Mouse (Mus musculus) lung, postnatal 36 days (tissue): ENCODE results near the gene Zfp786.

Experiments used
- DNase-seq: peaks from one replicate; pipeline ENCODE4 v3.0.0; 2022; ENCODE audit warnings: mixed read lengths

Zfp786 gene

GRCm38 (mm10) chr6:47819626-47820325 is 10.9 kb downstream of the Zfp786 start:
- DNase-seq = no peak

GRCm38 (mm10) chr6:47818721-47819120 is 11.9 kb downstream of the Zfp786 start:
- no peak for DNase-seq

GRCm38 (mm10) chr6:47816151-47816550 is 14.5 kb downstream of the Zfp786 start:
- DNase-seq = no peak

GRCm38 (mm10) chr6:47813257-47813878 is 17.3 kb downstream of the Zfp786 start, which contains the start of gene Pdia4:
TSS of gene Pdia4 (minus strand) at chr6:47813430.
- peak; percentile 99 for DNase-seq

- no peak for DNase-seq
Observed at GRCm38 (mm10) chr6:47812271-47812915, 18.3 kb downstream of the Zfp786 start.

- DNase-seq = no peak
Observed at GRCm38 (mm10) chr6:47811324-47811723, 19.3 kb downstream of the Zfp786 start.

- DNase-seq = no peak
Observed at GRCm38 (mm10) chr6:47810181-47810580, 20.5 kb downstream of the Zfp786 start.

- DNase-seq = no peak
Observed at GRCm38 (mm10) chr6:47809053-47809452, 21.6 kb downstream of the Zfp786 start.

- DNase-seq = no peak
Observed at GRCm38 (mm10) chr6:47808545-47808944, 22.1 kb downstream of the Zfp786 start.

- DNase-seq = no peak
Observed at GRCm38 (mm10) chr6:47807419-47807818, 23.2 kb downstream of the Zfp786 start.

GRCm38 (mm10) chr6:47805520-47805919 is 25.1 kb downstream of the Zfp786 start:
- no peak for DNase-seq

- DNase-seq = peak; percentile 92
Observed at GRCm38 (mm10) chr6:47799079-47799478, 31.6 kb downstream of the Zfp786 start.

- peak; percentile 67 for DNase-seq
Observed at GRCm38 (mm10) chr6:47794106-47794830, 36.4 kb downstream of the Zfp786 start.

GRCm38 (mm10) chr6:47793284-47793683 is 37.4 kb downstream of the Zfp786 start:
- DNase-seq = no peak

GRCm38 (mm10) chr6:47792533-47792932 is 38.1 kb downstream of the Zfp786 start:
- no peak for DNase-seq

GRCm38 (mm10) chr6:47790745-47791144 is 39.9 kb downstream of the Zfp786 start:
- DNase-seq = peak; percentile 68

- DNase-seq = no peak
Observed at GRCm38 (mm10) chr6:47788821-47789220, 41.8 kb downstream of the Zfp786 start.

GRCm38 (mm10) chr6:47787941-47788736 is 42.5 kb downstream of the Zfp786 start:
- DNase-seq = peak; percentile 92

GRCm38 (mm10) chr6:47784707-47785412 is 45.8 kb downstream of the Zfp786 start:
- no peak for DNase-seq

GRCm38 (mm10) chr6:47781091-47781968 is 49.3 kb downstream of the Zfp786 start:
- peak; percentile 53 for DNase-seq

GRCm38 (mm10) chr6:47780576-47781013 is 50.1 kb downstream of the Zfp786 start:
- DNase-seq = no peak
